Comparison of ENCODE assay signal across 20 mouse cellular contexts in genomic region chr1:82801105-82801783, GRCm38 (mm10). TPM values are rescaled to one million over a fixed set of nuclear protein-coding genes. Genes with fewer than 3 reads are reported as not detected.
"Had no signal": no experiment of that assay in that cellular context is flagged by ENCODE, and none has a peak within 500 bp of the region (broad histone marks: within the 10 kb centered on the region; RNA-seq: fewer than 3 reads in every experiment).

No protein-coding gene starts in this region.

- H3K4me3 ChIP-seq: limb, embryonic 15.5 days; liver, embryonic 12.5 days; midbrain, embryonic 10.5 days; midbrain, embryonic 15.5 days; neural tube, embryonic 12.5 days had no signal

- H3K9ac ChIP-seq: limb, embryonic 15.5 days; liver, embryonic 12.5 days; lung, embryonic 14.5 days; midbrain, embryonic 15.5 days; neural tube, embryonic 12.5 days had no signal

- DNase-seq: layer of hippocampus, adult 9-11 months; layer of hippocampus, postnatal 36 days; lung, embryonic 14.5 days; lung, postnatal 10 days; lung, postnatal 4 days; thymus, postnatal 4 days had no signal

- H3K36me3 ChIP-seq: limb, embryonic 15.5 days; liver, embryonic 12.5 days; midbrain, embryonic 10.5 days; midbrain, embryonic 15.5 days; neural tube, embryonic 12.5 days had no signal

- H3K9me3 ChIP-seq: limb, embryonic 15.5 days; liver, embryonic 12.5 days; midbrain, embryonic 10.5 days; midbrain, embryonic 15.5 days; neural tube, embryonic 12.5 days had no signal

- H3K4me2 ChIP-seq: limb, embryonic 15.5 days; liver, embryonic 12.5 days; lung, embryonic 14.5 days; midbrain, embryonic 15.5 days; neural tube, embryonic 12.5 days had no signal

- H3K27me3 ChIP-seq: limb, embryonic 15.5 days; midbrain, embryonic 15.5 days; neural tube, embryonic 12.5 days had no signal

- ATAC-seq: liver, embryonic 12.5 days; midbrain, embryonic 15.5 days had no signal

- H3K4me1 ChIP-seq: midbrain, embryonic 10.5 days; midbrain, embryonic 15.5 days; neural tube, embryonic 12.5 days had no signal

- H3K27ac ChIP-seq: limb, embryonic 15.5 days; liver, embryonic 12.5 days; midbrain, embryonic 10.5 days; midbrain, embryonic 15.5 days; neural tube, embryonic 12.5 days; stomach, postnatal 0 days had no signal

RNA-seq across cellular contexts. Expression of gene Gm47791, which starts 30.2 kb away (rescaled TPM):
- total RNA-seq: layer of hippocampus, adult 18-20 months; layer of hippocampus, postnatal 36 days; left cerebral cortex, adult 8-10 months; left cerebral cortex, postnatal 25 days; megakaryocyte, adult 5-6 weeks; monocyte, adult 5-6 weeks; neutrophil, adult 5-6 weeks had no signal
- polyA plus RNA-seq: limb, embryonic 11.5 days; limb, embryonic 15.5 days; liver, embryonic 12.5 days; liver, embryonic 16.5 days; lung, embryonic 14.5 days; midbrain, embryonic 10.5 days; midbrain, embryonic 15.5 days; neural tube, embryonic 12.5 days; stomach, postnatal 0 days had no signal

RNA-seq across cellular contexts. Expression of gene Tm4sf20, which starts 33.0 kb away (rescaled TPM):
- total RNA-seq: layer of hippocampus, adult 18-20 months; layer of hippocampus, postnatal 36 days; left cerebral cortex, adult 8-10 months; left cerebral cortex, postnatal 25 days; megakaryocyte, adult 5-6 weeks; monocyte, adult 5-6 weeks; neutrophil, adult 5-6 weeks had no signal
- polyA plus RNA-seq: limb, embryonic 11.5 days; limb, embryonic 15.5 days; liver, embryonic 12.5 days; lung, embryonic 14.5 days; midbrain, embryonic 10.5 days had no signal
